Mouse (Mus musculus): ENCODE results near the gene Foxn3. TPM values are rescaled to one million over a fixed set of nuclear protein-coding genes. Genes with fewer than 3 reads are reported as not detected.
A peak's percentile ranks its signal among the peaks of the same experiment; 100 is the strongest.

Foxn3 gene
- polyA plus RNA-seq, 1 experiment from 2014 or later: 60.5 TPM

DNA sequence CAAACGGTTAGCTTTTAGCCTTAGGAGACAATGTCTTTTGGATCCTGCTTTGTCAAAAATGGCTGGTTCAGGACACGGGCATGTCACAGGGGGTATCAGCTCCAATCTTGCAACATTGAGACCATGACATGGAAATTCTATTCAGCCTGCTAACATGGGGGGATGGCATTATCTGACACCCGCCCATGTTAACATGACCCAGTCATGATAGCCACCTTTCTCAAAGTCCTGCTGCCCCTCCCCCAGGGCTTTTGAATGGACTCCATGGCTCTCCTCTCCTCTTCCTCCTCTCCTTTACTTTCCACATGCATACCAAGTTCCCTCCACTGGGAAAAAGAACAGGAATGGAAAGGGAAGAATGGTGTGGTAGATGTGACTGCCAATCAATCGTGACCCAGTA lies 43.5 kb downstream of the Foxn3 start:
- no peaks in the 10 kb centered on the region for H3K9me3 ChIP-seq (ENCODE audit: control insufficient read depth, low read length)
- H3K4me2 ChIP-seq (ENCODE audit: low read length): no peak overlapping the region
- no peak overlapping the region for H3K9ac ChIP-seq (ENCODE audit: low read depth, low read length)
- no peak for ATAC-seq
- peaks cover 7% of the 10 kb centered on the region for H3K4me1 ChIP-seq (ENCODE audit: control insufficient read depth, insufficient read depth, low read depth, low read length)
- H3K27me3 ChIP-seq (replicated peaks; ENCODE audit: control insufficient read depth, insufficient read depth, low read length): no peaks in the 10 kb centered on the region
- H3K36me3 ChIP-seq (ENCODE audit: control insufficient read depth, insufficient read depth, low read length): no peaks in the 10 kb centered on the region
- WGBS: 76% methylated on average over 4 of the region's 4 CpGs
- no peak overlapping the region for H3K27ac ChIP-seq (ENCODE audit: low read depth, low read length)
- no peak overlapping the region for H3K4me3 ChIP-seq (ENCODE audit: low read length)

DNA sequence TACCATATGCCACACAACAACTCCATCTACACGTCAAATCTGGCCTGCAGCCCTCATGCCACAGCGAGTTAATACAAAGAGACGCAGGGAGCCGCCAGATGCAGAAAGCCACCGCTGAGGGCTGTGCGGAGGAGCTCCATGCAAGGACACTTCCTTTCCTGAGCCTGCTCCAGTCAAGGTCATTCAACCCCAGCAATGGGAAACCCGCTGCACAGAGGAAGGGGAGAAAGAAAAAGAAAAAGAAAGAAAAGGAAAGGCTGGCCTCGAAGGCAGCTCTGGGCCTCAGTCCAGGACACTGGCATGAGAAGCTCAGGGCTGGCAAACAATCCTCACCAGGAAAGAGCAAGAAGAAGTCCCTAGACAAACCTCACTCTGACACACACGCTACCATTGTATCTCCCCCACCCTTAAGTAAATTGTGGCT lies 44.2 kb downstream of the Foxn3 start:
- Histone ChIP-seq H3K4me3 (ENCODE audit: low read length) (no peak overlapping the region), H3K27ac (ENCODE audit: low read depth, low read length) (peak overlapping the region; percentile 73), H3K4me1 (ENCODE audit: control insufficient read depth, insufficient read depth, low read depth, low read length) (peaks cover 7% of the 10 kb centered on the region), H3K9me3 (ENCODE audit: control insufficient read depth, low read length) (no peaks in the 10 kb centered on the region), H3K9ac (ENCODE audit: low read depth, low read length) (peak overlapping the region; percentile 47; the same call in 1 of the 2 replicates), H3K27me3 (replicated peaks; ENCODE audit: control insufficient read depth, insufficient read depth, low read length) (no peaks in the 10 kb centered on the region), H3K4me2 (ENCODE audit: low read length) (peak overlapping the region; percentile 40), H3K36me3 (ENCODE audit: control insufficient read depth, insufficient read depth, low read length) (no peaks in the 10 kb centered on the region)
- 21% methylated on average over 9 of the region's 9 CpGs for WGBS
- peak; percentile 91 for ATAC-seq

DNA sequence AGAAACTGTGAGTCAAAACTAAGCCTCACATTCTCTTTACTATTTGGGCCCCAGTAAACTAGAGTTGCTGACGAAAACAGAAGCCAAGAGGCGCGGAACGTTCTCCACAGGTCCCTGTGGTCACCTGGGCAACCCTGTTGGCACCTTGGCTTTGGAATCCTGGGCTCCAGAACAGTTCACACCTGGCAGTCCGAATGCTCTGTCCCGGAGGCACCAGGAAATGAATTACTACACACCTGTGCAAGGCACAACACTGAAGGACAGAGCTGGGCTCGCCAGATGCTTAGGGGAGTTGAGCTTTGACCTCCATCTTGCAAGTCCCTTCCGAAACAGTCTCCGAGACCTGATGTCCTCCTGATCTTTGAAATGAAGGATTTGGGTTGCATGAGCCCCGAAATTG lies 44.7 kb downstream of the Foxn3 start:
- no peaks in the 10 kb centered on the region for H3K9me3 ChIP-seq (ENCODE audit: control insufficient read depth, low read length)
- H3K4me1 ChIP-seq (ENCODE audit: control insufficient read depth, insufficient read depth, low read depth, low read length): peaks cover 7% of the 10 kb centered on the region
- H3K36me3 ChIP-seq (ENCODE audit: control insufficient read depth, insufficient read depth, low read length): no peaks in the 10 kb centered on the region
- H3K4me3 ChIP-seq (ENCODE audit: low read length): no peak overlapping the region
- H3K27ac ChIP-seq (ENCODE audit: low read depth, low read length): peak overlapping the region; percentile 73
- WGBS: 86% methylated on average over 10 of the region's 10 CpGs
- ATAC-seq: peak; percentile 21; the same call in 1 of the 2 replicates
- H3K9ac ChIP-seq (ENCODE audit: low read depth, low read length): no peak overlapping the region
- H3K4me2 ChIP-seq (ENCODE audit: low read length): peak overlapping the region; percentile 40
- H3K27me3 ChIP-seq (replicated peaks; ENCODE audit: control insufficient read depth, insufficient read depth, low read length): no peaks in the 10 kb centered on the region

DNA sequence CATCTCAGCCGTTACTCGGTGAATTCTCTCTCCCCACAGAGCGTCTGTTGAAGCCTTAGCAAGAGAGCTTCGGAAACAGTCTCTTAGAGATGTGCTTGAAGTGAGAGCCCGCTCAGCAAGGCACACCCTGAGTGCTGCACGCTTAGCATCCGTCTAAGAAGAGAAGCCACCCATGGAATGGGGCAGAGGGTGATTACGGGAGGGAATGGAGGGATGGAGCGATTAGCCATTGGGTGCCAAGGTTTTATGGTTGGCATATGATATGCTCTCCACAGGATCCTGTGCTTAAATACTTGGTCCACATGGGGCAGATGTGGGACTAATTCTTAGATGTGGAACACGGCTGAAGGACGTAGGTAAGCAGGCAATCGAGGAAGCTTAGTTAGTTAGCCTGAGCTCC lies 45.3 kb downstream of the Foxn3 start:
- H3K9ac ChIP-seq (ENCODE audit: low read depth, low read length): no peak overlapping the region
- no peak for ATAC-seq
- H3K4me1 ChIP-seq (ENCODE audit: control insufficient read depth, insufficient read depth, low read depth, low read length): peaks cover 7% of the 10 kb centered on the region
- H3K9me3 ChIP-seq (ENCODE audit: control insufficient read depth, low read length): no peaks in the 10 kb centered on the region
- H3K4me3 ChIP-seq (ENCODE audit: low read length): no peak overlapping the region
- H3K27me3 ChIP-seq (replicated peaks; ENCODE audit: control insufficient read depth, insufficient read depth, low read length): no peaks in the 10 kb centered on the region
- no peaks in the 10 kb centered on the region for H3K36me3 ChIP-seq (ENCODE audit: control insufficient read depth, insufficient read depth, low read length)
- H3K27ac ChIP-seq (ENCODE audit: low read depth, low read length): no peak overlapping the region
- H3K4me2 ChIP-seq (ENCODE audit: low read length): no peak overlapping the region
- WGBS: 84% methylated on average over 12 of the region's 12 CpGs

DNA sequence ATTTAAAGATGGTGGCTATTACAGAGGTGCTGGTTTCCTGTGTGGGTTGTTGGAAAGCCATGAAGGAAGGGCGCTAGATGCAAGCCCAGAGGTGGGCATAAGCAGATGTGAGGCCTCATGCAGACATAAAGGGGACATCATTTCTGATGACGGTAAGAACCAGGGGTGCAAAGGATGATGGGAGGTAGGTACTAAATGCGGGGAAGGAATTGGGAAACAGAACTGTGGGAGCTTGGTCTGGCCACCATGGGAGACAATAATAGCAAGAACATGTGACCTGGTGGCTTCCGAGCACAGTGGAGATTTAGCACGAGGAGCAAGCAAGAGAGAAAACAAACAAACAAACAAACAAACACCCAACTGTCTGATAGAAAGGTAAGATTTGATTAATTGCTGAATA lies 46.1 kb downstream of the Foxn3 start:
- Histone ChIP-seq H3K4me3 (ENCODE audit: low read length) (no peak overlapping the region), H3K27me3 (replicated peaks; ENCODE audit: control insufficient read depth, insufficient read depth, low read length) (no peaks in the 10 kb centered on the region), H3K36me3 (ENCODE audit: control insufficient read depth, insufficient read depth, low read length) (no peaks in the 10 kb centered on the region), H3K4me2 (ENCODE audit: low read length) (no peak overlapping the region), H3K27ac (ENCODE audit: low read depth, low read length) (no peak overlapping the region), H3K9me3 (ENCODE audit: control insufficient read depth, low read length) (no peaks in the 10 kb centered on the region), H3K4me1 (ENCODE audit: control insufficient read depth, insufficient read depth, low read depth, low read length) (peaks cover 7% of the 10 kb centered on the region), H3K9ac (ENCODE audit: low read depth, low read length) (no peak overlapping the region)
- ATAC-seq: no peak
- WGBS: 91% methylated on average over 5 of the region's 5 CpGs

DNA sequence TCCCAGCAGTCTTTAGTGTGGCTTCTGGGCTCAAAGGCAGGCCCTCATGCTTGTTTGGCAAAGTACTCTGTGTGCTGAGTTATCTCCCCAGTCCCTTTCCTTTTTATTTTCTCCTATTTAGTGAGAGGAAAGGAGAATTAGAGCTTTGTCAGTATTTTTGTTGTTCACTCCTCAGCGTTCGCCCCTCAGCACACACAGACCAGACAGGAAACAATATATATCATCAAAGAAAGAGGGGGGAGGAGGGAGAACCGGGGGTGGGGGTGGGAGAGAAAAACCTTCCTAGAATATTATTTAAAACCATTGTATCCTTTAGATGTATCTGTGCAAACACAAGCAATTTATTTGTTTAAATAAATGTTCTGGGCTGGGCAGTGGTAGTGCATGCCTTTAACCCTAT lies 47.9 kb downstream of the Foxn3 start:
- Histone ChIP-seq H3K4me3 (ENCODE audit: low read length) (no peak overlapping the region), H3K27ac (ENCODE audit: low read depth, low read length) (no peak overlapping the region), H3K4me2 (ENCODE audit: low read length) (no peak overlapping the region), H3K9ac (ENCODE audit: low read depth, low read length) (no peak overlapping the region), H3K27me3 (replicated peaks; ENCODE audit: control insufficient read depth, insufficient read depth, low read length) (no peaks in the 10 kb centered on the region), H3K4me1 (ENCODE audit: control insufficient read depth, insufficient read depth, low read depth, low read length) (peaks cover 7% of the 10 kb centered on the region), H3K36me3 (ENCODE audit: control insufficient read depth, insufficient read depth, low read length) (no peaks in the 10 kb centered on the region), H3K9me3 (ENCODE audit: control insufficient read depth, low read length) (no peaks in the 10 kb centered on the region)
- no peak for ATAC-seq
- WGBS: 79% methylated on average over 3 of the region's 3 CpGs

DNA sequence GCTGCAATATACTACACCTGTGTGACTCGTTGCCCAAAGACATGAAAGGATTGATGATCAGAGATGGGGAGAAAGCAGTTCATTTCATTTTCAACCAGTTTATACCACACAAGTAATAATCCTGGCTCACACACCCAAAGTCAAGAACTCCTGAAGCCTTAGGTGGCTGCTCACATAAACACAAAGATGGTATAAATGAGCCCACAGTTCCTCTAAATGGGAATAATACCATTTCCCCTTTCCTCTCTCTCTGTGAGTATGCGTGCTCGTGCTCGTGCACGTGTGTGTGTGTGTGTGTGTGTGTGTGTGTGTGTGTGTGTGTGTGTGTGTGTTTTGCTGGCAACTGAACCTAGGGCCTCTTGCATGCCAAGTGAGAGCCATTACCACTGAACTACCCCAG lies 51.7 kb downstream of the Foxn3 start:
- Histone ChIP-seq H3K9ac (ENCODE audit: low read depth, low read length) (no peak overlapping the region), H3K4me3 (ENCODE audit: low read length) (no peak overlapping the region), H3K36me3 (ENCODE audit: control insufficient read depth, insufficient read depth, low read length) (no peaks in the 10 kb centered on the region), H3K4me1 (ENCODE audit: control insufficient read depth, insufficient read depth, low read depth, low read length) (no peaks in the 10 kb centered on the region; the same call in 1 of the 2 replicates), H3K27me3 (replicated peaks; ENCODE audit: control insufficient read depth, insufficient read depth, low read length) (no peaks in the 10 kb centered on the region), H3K4me2 (ENCODE audit: low read length) (no peak overlapping the region), H3K9me3 (ENCODE audit: control insufficient read depth, low read length) (no peaks in the 10 kb centered on the region), H3K27ac (ENCODE audit: low read depth, low read length) (no peak overlapping the region)
- 82% methylated on average over 4 of the region's 5 CpGs for WGBS
- ATAC-seq: no peak

DNA sequence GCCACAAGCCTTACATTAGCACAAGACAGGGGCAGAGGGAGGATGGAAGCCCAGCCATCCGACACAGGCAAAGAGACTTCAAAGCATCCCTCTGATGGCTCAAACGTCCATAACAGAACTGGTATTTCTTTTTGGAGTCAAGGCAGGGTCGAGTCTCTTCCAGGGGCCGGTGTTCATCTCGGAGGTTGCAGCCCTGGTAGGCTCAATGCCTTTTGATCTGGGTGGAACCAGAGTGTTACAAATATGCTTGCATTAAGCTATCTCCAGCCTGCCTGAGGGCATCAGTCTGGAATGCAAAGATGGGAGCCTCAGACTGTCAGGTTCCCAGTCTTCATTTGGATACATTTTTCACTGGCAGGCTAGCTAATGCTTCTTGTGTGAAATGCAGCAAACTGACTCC lies 52.6 kb downstream of the Foxn3 start:
- H3K9ac ChIP-seq (ENCODE audit: low read depth, low read length): no peak overlapping the region
- no peak for ATAC-seq
- no peak overlapping the region for H3K4me2 ChIP-seq (ENCODE audit: low read length)
- H3K4me3 ChIP-seq (ENCODE audit: low read length): no peak overlapping the region
- no peaks in the 10 kb centered on the region for H3K36me3 ChIP-seq (ENCODE audit: control insufficient read depth, insufficient read depth, low read length)
- no peaks in the 10 kb centered on the region; the same call in 1 of the 2 replicates for H3K4me1 ChIP-seq (ENCODE audit: control insufficient read depth, insufficient read depth, low read depth, low read length)
- WGBS: 53% methylated on average over 5 of the region's 5 CpGs
- H3K27ac ChIP-seq (ENCODE audit: low read depth, low read length): no peak overlapping the region
- no peaks in the 10 kb centered on the region for H3K27me3 ChIP-seq (replicated peaks; ENCODE audit: control insufficient read depth, insufficient read depth, low read length)
- no peaks in the 10 kb centered on the region for H3K9me3 ChIP-seq (ENCODE audit: control insufficient read depth, low read length)

DNA sequence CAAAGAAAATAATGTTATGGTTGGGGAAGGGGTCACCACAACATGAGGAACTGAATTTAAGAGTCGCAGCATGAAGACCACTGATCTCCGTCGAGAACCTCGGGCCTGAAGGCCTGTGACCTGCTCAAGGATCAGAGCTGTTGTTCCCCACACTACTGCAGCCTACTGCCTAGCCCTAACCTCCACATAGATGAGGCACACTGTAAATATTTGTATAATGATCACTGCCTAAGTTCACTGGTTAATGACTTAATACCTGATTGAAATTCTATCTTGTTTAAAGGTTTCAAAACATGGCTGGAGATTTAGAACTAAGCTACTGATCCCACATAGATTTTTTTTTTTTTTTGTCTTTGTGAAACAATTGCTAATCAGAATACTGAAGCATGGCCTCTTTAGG lies 61.2 kb downstream of the Foxn3 start:
- 96% methylated on average over 4 of the region's 4 CpGs for whole genome bisulfite sequencing
- no peak for ATAC-seq
- no peak overlapping the region for H3K4me2 ChIP-seq (ENCODE audit: low read length)

More for the DNA sequence above, 61.2 kb downstream of the Foxn3 start:
- Histone ChIP-seq H3K4me1 (ENCODE audit: control insufficient read depth, insufficient read depth, low read depth, low read length) (peaks cover 12% of the 10 kb centered on the region), H3K9ac (ENCODE audit: low read depth, low read length) (no peak overlapping the region), H3K27ac (ENCODE audit: low read depth, low read length) (no peak overlapping the region), H3K9me3 (ENCODE audit: control insufficient read depth, low read length) (no peaks in the 10 kb centered on the region), H3K27me3 (replicated peaks; ENCODE audit: control insufficient read depth, insufficient read depth, low read length) (no peaks in the 10 kb centered on the region), H3K36me3 (ENCODE audit: control insufficient read depth, insufficient read depth, low read length) (no peaks in the 10 kb centered on the region), H3K4me3 (ENCODE audit: low read length) (no peak overlapping the region)
